Mouse (Mus musculus): ENCODE measurements around the gene Prm1.

DNA sequence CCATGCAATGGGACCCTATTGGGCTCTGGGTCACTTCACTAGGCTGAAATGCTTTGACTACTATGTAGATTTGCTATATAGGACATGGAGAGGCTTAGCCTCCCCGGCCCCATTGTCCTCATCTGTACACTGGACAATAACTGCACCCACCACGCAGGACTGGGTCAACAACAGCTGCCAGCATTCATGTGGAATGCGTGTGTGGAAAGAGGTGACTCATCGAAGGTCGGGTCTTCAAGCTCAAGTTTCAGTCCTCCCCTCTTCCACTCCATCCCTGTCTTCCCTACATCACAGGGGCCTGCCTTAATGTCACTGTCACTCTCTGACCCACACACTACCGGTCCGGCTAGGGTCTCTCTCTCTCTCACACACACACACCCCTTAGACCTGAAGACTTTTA is 29.3 kb downstream of the Prm1 start:
- no peak for TF ChIP-seq ZC3H11A (IDR thresholded peaks at IDR 0.05; ENCODE audit: borderline replicate concordance, low read depth, low read length)
- TF ChIP-seq HCFC1 (IDR thresholded peaks at IDR 0.05; ENCODE audit: borderline replicate concordance, insufficient read depth, low read length): no peak

Data from ES-E14 (cell line).